Mouse (Mus musculus): ENCODE results near the gene Kmt2c.

GRCm38 (mm10) chr5:25544061-25544460 lies 45.5 kb upstream of the Kmt2c start:
- TF ChIP-seq CTCF (IDR thresholded peaks at IDR 0.05; ENCODE audit: low read depth, low read length), result no peak
- no peak for TF ChIP-seq GATA1 (IDR thresholded peaks at IDR 0.05; ENCODE audit: borderline replicate concordance, low read length)
- TF ChIP-seq TAL1 (conservative IDR thresholded peaks at IDR 0.05; ENCODE audit: low read depth, low read length), result no peak
- TF ChIP-seq POLR2AphosphoS5 (IDR thresholded peaks at IDR 0.05; ENCODE audit: insufficient replicate concordance, low read depth, low read length), result no peak
- no peak for TF ChIP-seq GATA2 (IDR thresholded peaks at IDR 0.05; ENCODE audit: borderline replicate concordance, low read depth, low read length)
